In the genomic region with DNA sequence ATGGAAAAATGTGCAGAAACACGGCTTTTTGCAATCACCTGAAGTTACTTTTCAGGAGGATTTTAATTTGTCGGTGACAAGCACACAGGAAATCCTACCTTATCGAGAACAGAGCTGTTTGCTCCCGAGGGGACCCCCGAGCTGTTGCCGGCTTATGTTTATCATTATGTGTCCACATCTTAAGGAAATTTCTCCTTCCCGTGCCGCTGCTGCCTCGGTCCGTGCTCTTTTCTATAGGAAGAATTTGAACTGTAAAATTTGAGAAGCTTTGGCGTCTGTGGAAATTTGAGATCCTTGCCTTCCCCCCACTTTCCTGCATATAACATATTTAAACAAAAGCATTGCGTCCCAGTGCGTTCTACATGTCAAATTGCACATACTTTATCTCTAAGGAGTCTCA, we compare ENCODE assay signal across 12 mouse cellular contexts.
A peak's percentile ranks its signal among the peaks of the same experiment; 100 is the strongest.
DNase-seq lines count a peak whose midpoint lies in the region; ATAC-seq and TF ChIP-seq lines count a peak whose summit lies in the region.
"Had no signal": no experiment of that assay in that cellular context is flagged by ENCODE, and none has a peak within 500 bp of the region (broad histone marks: within the 10 kb centered on the region; RNA-seq: fewer than 3 reads in every experiment).

No protein-coding gene starts in this region.

- H3K4me2 ChIP-seq in kidney, postnatal 0 days (ENCODE audit: low read length) = peak overlapping the region; percentile 39
- H3K4me2 ChIP-seq in hindbrain, embryonic 14.5 days (replicated peaks) = peak overlapping the region; percentile 10; the same call in 1 of the 2 replicates
- peak overlapping the region; percentile 23 for H3K4me2 ChIP-seq in liver, embryonic 15.5 days
- H3K4me2 ChIP-seq: midbrain, embryonic 15.5 days had no signal

- no peaks in the 10 kb centered on the region for H3K4me1 ChIP-seq in kidney, postnatal 0 days (replicated peaks; ENCODE audit: insufficient read depth, low read length)
- H3K4me1 ChIP-seq in hindbrain, embryonic 14.5 days (replicated peaks; ENCODE audit: control insufficient read depth, insufficient read depth, low read length) = peaks cover 28% of the 10 kb centered on the region
- peaks cover 27% of the 10 kb centered on the region for H3K4me1 ChIP-seq in liver, embryonic 15.5 days (replicated peaks)

- TF ChIP-seq CTCF in kidney, postnatal 0 days (IDR thresholded peaks at IDR 0.05; ENCODE audit: low read depth) = no peak

- no peak overlapping the region for H3K9ac ChIP-seq in kidney, postnatal 0 days (ENCODE audit: low read depth, low read length)
- no peak overlapping the region for H3K9ac ChIP-seq in hindbrain, embryonic 14.5 days
- no peak overlapping the region for H3K9ac ChIP-seq in liver, embryonic 15.5 days
- H3K9ac ChIP-seq: midbrain, embryonic 15.5 days had no signal

- H3K36me3 ChIP-seq in kidney, postnatal 0 days (ENCODE audit: insufficient read depth, low read length) = no peaks in the 10 kb centered on the region
- H3K36me3 ChIP-seq in hindbrain, embryonic 14.5 days (replicated peaks; ENCODE audit: control insufficient read depth, insufficient read depth) = no peaks in the 10 kb centered on the region
- H3K36me3 ChIP-seq in liver, embryonic 15.5 days (replicated peaks) = no peaks in the 10 kb centered on the region
- H3K36me3 ChIP-seq: midbrain, embryonic 15.5 days had no signal

- 38% methylated on average over 13 of the region's 13 CpGs for WGBS in kidney, postnatal 0 days
- 71% methylated on average over 13 of the region's 13 CpGs for WGBS in hindbrain, embryonic 14.5 days
- 67% methylated on average over 13 of the region's 13 CpGs for WGBS in liver, embryonic 15.5 days (ENCODE audit: insufficient replicate concordance)

- H3K9me3 ChIP-seq in kidney, postnatal 0 days (replicated peaks; ENCODE audit: low read length) = no peaks in the 10 kb centered on the region
- H3K9me3 ChIP-seq in hindbrain, embryonic 14.5 days (ENCODE audit: control insufficient read depth, low read length) = no peaks in the 10 kb centered on the region
- no peaks in the 10 kb centered on the region for H3K9me3 ChIP-seq in liver, embryonic 15.5 days (replicated peaks)
- H3K9me3 ChIP-seq: midbrain, embryonic 15.5 days had no signal

- H3K27me3 ChIP-seq in kidney, postnatal 0 days (ENCODE audit: insufficient read depth, low read length) = no peaks in the 10 kb centered on the region
- no peaks in the 10 kb centered on the region for H3K27me3 ChIP-seq in hindbrain, embryonic 14.5 days (ENCODE audit: control insufficient read depth, insufficient read depth, low read length)
- H3K27me3 ChIP-seq in liver, embryonic 15.5 days = no peaks in the 10 kb centered on the region
- H3K27me3 ChIP-seq: midbrain, embryonic 15.5 days had no signal

- ATAC-seq in kidney, postnatal 0 days (replicated peaks; ENCODE audit: low FRiP score, low read depth) = no peak
- no peak for ATAC-seq in hindbrain, embryonic 14.5 days (ENCODE audit: low FRiP score)
- no peak for ATAC-seq in liver, embryonic 15.5 days (ENCODE audit: insufficient read depth)
- ATAC-seq: midbrain, embryonic 15.5 days had no signal

- no peak overlapping the region for H3K27ac ChIP-seq in kidney, postnatal 0 days
- no peak overlapping the region for H3K27ac ChIP-seq in hindbrain, embryonic 14.5 days
- no peak overlapping the region for H3K27ac ChIP-seq in liver, embryonic 15.5 days (replicated peaks)
- H3K27ac ChIP-seq: midbrain, embryonic 15.5 days had no signal

- peak; percentile 19 for DNase-seq in embryo, embryonic 10.5 days (ENCODE audit: low spot score)
- DNase-seq in embryo, embryonic 10 days (ENCODE audit: low spot score) = no peak
- no peak for DNase-seq in kidney, postnatal 0 days (ENCODE audit: low spot score)
- DNase-seq in kidney, postnatal 4 days = no peak
- DNase-seq in hindbrain, embryonic 14.5 days (ENCODE audit: low spot score) = no peak
- DNase-seq in testis, postnatal 10 days (ENCODE audit: low spot score) = no peak
- DNase-seq in yolk sac, embryonic 10.5 days (ENCODE audit: low spot score) = no peak
- DNase-seq: adrenal gland, postnatal 14 days; cerebellum, postnatal 25 days; kidney, adult 11 months had no signal

- no peak overlapping the region; the same call in 1 of the 2 replicates for H3K4me3 ChIP-seq in kidney, postnatal 0 days (replicated peaks; ENCODE audit: low read depth, low read length)
- no peak overlapping the region for H3K4me3 ChIP-seq in hindbrain, embryonic 14.5 days (replicated peaks; ENCODE audit: low read length)
- no peak overlapping the region for H3K4me3 ChIP-seq in liver, embryonic 15.5 days (replicated peaks)
- H3K4me3 ChIP-seq: midbrain, embryonic 15.5 days had no signal
